Mouse (Mus musculus) E14TG2a.4 (cell line): Measurements from ENCODE around the gene Inpp5d.

Source experiments
- H3K27me3 ChIP-seq: 2 replicates; pipeline ENCODE4 v1.6.1; 2014; ENCODE audit warnings: low read length, control low read depth; ENCODE audit not compliant: insufficient read depth
- H3K36me3 ChIP-seq: 2 replicates; pipeline ENCODE4 v1.6.1; 2014; ENCODE audit warnings: low read length, control low read depth; ENCODE audit not compliant: insufficient read depth
- H3K4me1 ChIP-seq: replicated peaks from 2 replicates; pipeline ENCODE4 v1.6.1; 2014; ENCODE audit warnings: low read depth, low read length, control low read depth
- H3K4me3 ChIP-seq: replicated peaks from 2 replicates; pipeline ENCODE4 v1.5.1; 2014; ENCODE audit warnings: mild to moderate bottlenecking, low read length
- H3K9me3 ChIP-seq: 2 replicates; pipeline ENCODE4 v1.6.1; 2014; ENCODE audit warnings: low read length, control low read depth
- CTCF ChIP-seq: conservative IDR thresholded peaks from 2 replicates; pipeline ENCODE4 v1.5.1; 2014; ENCODE audit warnings: low read length
- NANOG ChIP-seq: IDR thresholded peaks from 2 replicates; pipeline ENCODE4 v1.6.1; 2014; ENCODE audit warnings: borderline replicate concordance, low read length, mixed read lengths
- POU5F1 ChIP-seq: IDR thresholded peaks from 2 replicates; pipeline ENCODE4 v1.6.1; 2014; ENCODE audit warnings: low read length, borderline replicate concordance

Inpp5d gene

DNA sequence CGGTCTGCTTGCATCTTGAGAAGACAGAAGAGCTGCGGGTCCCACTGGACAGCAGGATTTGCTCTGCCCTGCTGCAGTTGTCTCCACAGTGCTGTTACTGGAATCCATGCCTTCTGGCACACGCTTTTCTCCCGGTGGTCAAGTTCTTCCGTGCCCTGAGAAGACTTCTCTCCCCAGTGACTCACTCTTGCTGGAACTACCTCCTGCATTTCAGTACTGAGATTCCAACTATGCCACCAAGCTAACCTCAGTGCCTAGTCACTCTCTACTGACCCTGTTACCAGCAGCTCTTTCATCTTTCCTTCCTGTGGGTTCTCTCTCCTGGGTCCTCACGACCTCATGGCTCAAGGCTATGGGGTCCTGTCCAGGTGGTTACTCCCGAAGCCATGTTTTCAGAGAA lies 22.9 kb downstream of the Inpp5d start:
- no peaks in the 10 kb centered on the region for H3K9me3 ChIP-seq
- no peak overlapping the region for H3K4me3 ChIP-seq
- peaks cover 13% of the 10 kb centered on the region for H3K4me1 ChIP-seq
- TF ChIP-seq NANOG (no peak), CTCF (no peak), POU5F1 (no peak)
- peaks cover 10% of the 10 kb centered on the region for H3K27me3 ChIP-seq
- H3K36me3 ChIP-seq: no peaks in the 10 kb centered on the region

DNA sequence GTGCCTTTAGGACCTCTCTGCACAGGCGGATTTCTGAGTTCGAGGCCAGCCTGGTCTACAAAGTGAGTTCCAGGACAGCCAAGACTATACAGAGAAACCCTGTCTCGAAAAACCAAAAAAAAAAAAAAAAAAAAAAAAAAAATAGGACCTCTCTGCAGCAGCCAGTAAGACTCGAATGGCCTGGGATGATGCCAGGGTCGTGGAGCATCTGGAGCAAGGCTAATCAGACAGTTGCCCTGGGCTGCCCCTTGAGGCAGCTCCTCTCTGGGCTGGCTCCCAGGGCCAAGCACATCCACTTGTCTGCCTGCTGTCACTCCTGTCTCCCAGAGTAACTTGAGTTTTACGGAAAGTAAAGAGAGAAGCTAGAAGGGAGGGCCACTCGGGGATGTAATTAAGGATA lies 24.9 kb downstream of the Inpp5d start:
- Histone ChIP-seq H3K4me1 (peaks cover 26% of the 10 kb centered on the region), H3K27me3 (peaks cover 10% of the 10 kb centered on the region), H3K9me3 (no peaks in the 10 kb centered on the region), H3K4me3 (no peak overlapping the region), H3K36me3 (no peaks in the 10 kb centered on the region)
- TF ChIP-seq NANOG: no peak
- no peak for TF ChIP-seq POU5F1
- TF ChIP-seq CTCF: no peak

DNA sequence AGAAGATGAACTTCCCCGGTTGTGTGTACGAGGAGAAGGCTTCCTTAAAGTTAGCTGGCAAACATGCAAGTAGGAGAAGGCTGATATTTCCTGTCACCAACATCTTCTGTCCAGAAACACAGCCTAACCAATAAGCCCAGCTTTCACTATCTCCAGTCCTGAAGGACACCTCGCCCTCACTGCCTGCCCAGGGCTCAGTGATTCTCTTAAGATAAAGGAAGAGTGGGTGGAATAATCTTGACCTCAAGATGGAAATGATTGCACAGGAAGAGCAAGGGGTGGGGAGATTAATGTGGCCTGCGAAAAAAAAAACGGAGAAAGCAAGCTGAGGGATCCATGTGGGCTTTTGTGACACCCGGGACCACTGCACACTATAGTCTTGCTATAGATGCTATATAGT lies 25.6 kb downstream of the Inpp5d start:
- peaks cover 6% of the 10 kb centered on the region; the same call in 1 of the 2 replicates for H3K27me3 ChIP-seq
- H3K4me3 ChIP-seq: no peak overlapping the region
- no peaks in the 10 kb centered on the region for H3K9me3 ChIP-seq
- TF ChIP-seq NANOG (no peak), POU5F1 (no peak), CTCF (no peak)
- H3K36me3 ChIP-seq: no peaks in the 10 kb centered on the region
- H3K4me1 ChIP-seq: peaks cover 25% of the 10 kb centered on the region

DNA sequence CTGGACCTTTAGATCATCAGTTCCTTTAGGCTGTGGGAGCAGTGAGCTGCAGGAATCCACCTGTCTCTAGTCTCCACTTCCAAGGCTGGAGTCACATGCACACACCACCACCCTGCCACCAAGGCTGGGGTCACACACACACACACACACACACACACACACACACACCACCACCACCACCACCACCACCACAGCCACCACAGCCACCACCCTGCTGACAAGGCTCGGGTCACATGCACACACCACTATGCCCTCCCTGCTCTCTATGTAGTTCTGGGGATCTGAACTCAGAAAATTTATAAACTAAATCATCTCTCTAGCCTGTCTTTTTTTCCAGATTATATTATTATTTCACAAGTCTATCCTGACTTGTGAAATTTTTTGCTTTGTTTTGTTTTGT lies 27.7 kb downstream of the Inpp5d start:
- Histone ChIP-seq H3K36me3 (no peaks in the 10 kb centered on the region), H3K9me3 (no peaks in the 10 kb centered on the region), H3K4me3 (no peak overlapping the region), H3K27me3 (peaks cover 6% of the 10 kb centered on the region; the same call in 1 of the 2 replicates), H3K4me1 (peaks cover 25% of the 10 kb centered on the region)
- TF ChIP-seq POU5F1: no peak
- no peak for TF ChIP-seq NANOG
- TF ChIP-seq CTCF: no peak

GRCm38 (mm10) chr1:87648657-87649056 lies 28.5 kb downstream of the Inpp5d start:
- no peaks in the 10 kb centered on the region for H3K9me3 ChIP-seq
- peaks cover 25% of the 10 kb centered on the region for H3K4me1 ChIP-seq
- no peak overlapping the region for H3K4me3 ChIP-seq
- H3K36me3 ChIP-seq: no peaks in the 10 kb centered on the region
- TF ChIP-seq CTCF (no peak), POU5F1 (no peak)
- no peaks in the 10 kb centered on the region for H3K27me3 ChIP-seq

GRCm38 (mm10) chr1:87649219-87649805 lies 29.2 kb downstream of the Inpp5d start:
- no peak overlapping the region for H3K4me3 ChIP-seq
- TF ChIP-seq NANOG (no peak), CTCF (no peak), POU5F1 (no peak)
- H3K27me3 ChIP-seq: no peaks in the 10 kb centered on the region
- H3K36me3 ChIP-seq: no peaks in the 10 kb centered on the region
- peaks cover 25% of the 10 kb centered on the region for H3K4me1 ChIP-seq
- no peaks in the 10 kb centered on the region for H3K9me3 ChIP-seq

- H3K36me3 ChIP-seq: no peaks in the 10 kb centered on the region
- no peaks in the 10 kb centered on the region for H3K27me3 ChIP-seq
- no peak for TF ChIP-seq NANOG
- no peak for TF ChIP-seq CTCF
- TF ChIP-seq POU5F1: no peak
- H3K4me3 ChIP-seq: no peak overlapping the region
- H3K9me3 ChIP-seq: no peaks in the 10 kb centered on the region
- peaks cover 25% of the 10 kb centered on the region for H3K4me1 ChIP-seq
Measured at GRCm38 (mm10) chr1:87649958-87650474, 29.9 kb downstream of the Inpp5d start.

- H3K9me3 ChIP-seq: no peaks in the 10 kb centered on the region
- TF ChIP-seq NANOG (no peak), POU5F1 (no peak), CTCF (no peak)
- no peak overlapping the region for H3K4me3 ChIP-seq
- H3K4me1 ChIP-seq: peaks cover 25% of the 10 kb centered on the region
- no peaks in the 10 kb centered on the region for H3K36me3 ChIP-seq
- H3K27me3 ChIP-seq: no peaks in the 10 kb centered on the region
Measured at GRCm38 (mm10) chr1:87650611-87651079, 30.5 kb downstream of the Inpp5d start.

DNA sequence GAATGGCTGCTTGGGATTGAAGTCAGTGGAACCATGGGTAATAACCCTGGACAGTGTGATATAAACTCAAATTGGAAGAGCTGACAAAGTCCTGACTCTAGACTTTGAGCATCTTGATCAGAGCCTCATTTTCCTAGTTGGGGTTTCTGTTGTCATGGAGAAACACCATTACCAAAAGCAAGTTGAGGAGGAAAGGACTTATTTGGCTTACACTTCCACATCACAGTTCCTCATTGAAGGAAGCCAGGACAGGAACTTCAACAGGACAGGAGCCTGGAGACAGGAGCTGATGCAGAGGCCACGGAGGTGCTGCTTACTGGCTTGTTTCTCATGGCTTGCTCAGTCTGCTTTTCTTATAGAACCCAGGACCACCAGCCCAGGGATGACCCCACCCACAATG lies 31.3 kb downstream of the Inpp5d start:
- no peaks in the 10 kb centered on the region for H3K36me3 ChIP-seq
- H3K4me1 ChIP-seq: peaks cover 28% of the 10 kb centered on the region
- H3K27me3 ChIP-seq: no peaks in the 10 kb centered on the region
- H3K9me3 ChIP-seq: no peaks in the 10 kb centered on the region
- H3K4me3 ChIP-seq: no peak overlapping the region
- TF ChIP-seq NANOG: no peak
